Mouse (Mus musculus) megakaryocyte-erythroid progenitor cell, adult 5-6 weeks (primary cell): ENCODE results near the gene Mcam. TPM values are rescaled to one million over a fixed set of nuclear protein-coding genes. Genes with fewer than 3 reads are reported as not detected.
"Not testable (repeated sequence)": the region's sequence is repeated elsewhere in the genome, so short reads cannot be mapped to it uniquely, and the experiment has no call there.

Experiments
- ATAC-seq: replicated peaks from 2 replicates; pipeline ENCODE4 v1.8.0; 2016; ENCODE audit warnings: mild to moderate bottlenecking, inconsistent platforms; ENCODE audit not compliant: severe bottlenecking, poor library complexity, low FRiP score, low TSS enrichment
- total RNA-seq, 2 experiments: library from RNA; stranded (forward) in 1 of 2; stranded (reverse) in 1 of 2; fragments of 200-1000, 215-1000 nt in 1 of 2; fragments of >200 nt in 1 of 2; fragmentation: Nextera tagmentation in 1 of 2; gene quantifications; 2 replicates each; pipeline ENCODE4 v1.2.3; 2014 to 2017

The Mcam gene
- total RNA-seq, 2 experiments from 2014 or later, result 0.09 TPM; not detected in 1

GRCm38 (mm10) chr9:44107557-44108179, 26.6 kb upstream of the Mcam start:
- ATAC-seq, result no peak

GRCm38 (mm10) chr9:44108269-44109055, 25.8 kb upstream of the Mcam start:
- no peak for ATAC-seq

- no peak for ATAC-seq
These were observed 24.7 kb upstream of the Mcam start for GRCm38 (mm10) chr9:44109360-44110095.

GRCm38 (mm10) chr9:44111909-44112308, 22.4 kb upstream of the Mcam start:
- ATAC-seq, result not testable (repeated sequence)

GRCm38 (mm10) chr9:44113105-44113789, 21.0 kb upstream of the Mcam start, which contains the start of the genes Gm49380 and Rnf26:
Gm49380 (minus strand) TSS chr9:44113500.
Rnf26 (minus strand) TSS chr9:44113517.
- peak; percentile 91 for ATAC-seq

GRCm38 (mm10) chr9:44114453-44114852, 19.8 kb upstream of the Mcam start:
- ATAC-seq, result no peak

GRCm38 (mm10) chr9:44115599-44115998, 18.7 kb upstream of the Mcam start:
- ATAC-seq, result no peak

GRCm38 (mm10) chr9:44116182-44116581, 18.1 kb upstream of the Mcam start:
- no peak for ATAC-seq

- ATAC-seq, result 0 out of 2 replicates have a peak, but pooled peaks have one; percentile 46
These were observed 15.3 kb upstream of the Mcam start for GRCm38 (mm10) chr9:44119011-44119410.

GRCm38 (mm10) chr9:44119948-44120465, 14.3 kb upstream of the Mcam start:
- no peak for ATAC-seq

- ATAC-seq, result no peak
These were observed 10.0 kb upstream of the Mcam start for GRCm38 (mm10) chr9:44124317-44124716.

- no peak for ATAC-seq
These were observed 9.2 kb upstream of the Mcam start for GRCm38 (mm10) chr9:44125026-44125425.

- ATAC-seq, result peak; percentile 56; the same call in 1 of the 2 replicates
These were observed 8.5 kb upstream of the Mcam start for GRCm38 (mm10) chr9:44125546-44126428.

- no peak for ATAC-seq
These were observed 7.5 kb upstream of the Mcam start for GRCm38 (mm10) chr9:44126746-44127145.

GRCm38 (mm10) chr9:44127351-44127801, 6.9 kb upstream of the Mcam start:
- no peak for ATAC-seq

GRCm38 (mm10) chr9:44129633-44130032, 4.6 kb upstream of the Mcam start:
- no peak for ATAC-seq

GRCm38 (mm10) chr9:44130034-44130433, 4.2 kb upstream of the Mcam start:
- ATAC-seq, result no peak

- no peak for ATAC-seq
These were observed 3.5 kb upstream of the Mcam start for GRCm38 (mm10) chr9:44130581-44131275.
